Mouse (Mus musculus) midbrain, embryonic 12.5 days (tissue): Measurements from ENCODE around the gene Sec14l1. TPM values are rescaled to one million over a fixed set of nuclear protein-coding genes. Genes with fewer than 3 reads are reported as not detected.

Experiments
- ATAC-seq: fragments of 200-750 bp; cut with Nextera tagmentation; 2 replicates; pipeline ENCODE4 v1.8.0; 2017; ENCODE audit warnings: low read depth, moderate TSS enrichment, moderate library complexity; ENCODE audit not compliant: low FRiP score
- H3K27ac ChIP-seq: fragments of 300-500 bp; sonication (generic); replicated peaks from 2 replicates; pipeline ENCODE4 v1.5.1; 2016; ENCODE audit warnings: mild to moderate bottlenecking
- H3K27me3 ChIP-seq: fragments of 300-500 bp; sonication (generic); 2 replicates; pipeline ENCODE4 v1.6.1; 2016; ENCODE audit warnings: mild to moderate bottlenecking
- H3K36me3 ChIP-seq: fragments of 300-500 bp; sonication (generic); 2 replicates; pipeline ENCODE4 v1.6.1; 2016
- H3K4me1 ChIP-seq: fragments of 300-500 bp; sonication (generic); 2 replicates; pipeline ENCODE4 v1.6.1; 2016
- H3K4me2 ChIP-seq: fragments of 300-500 bp; sonication (generic); replicated peaks from 2 replicates; pipeline ENCODE4 v1.6.1; 2016; ENCODE audit warnings: mild to moderate bottlenecking, moderate library complexity
- H3K4me3 ChIP-seq: fragments of 300-500 bp; sonication (generic); 2 replicates; pipeline ENCODE4 v1.5.1; 2016; ENCODE audit warnings: mild to moderate bottlenecking
- H3K9ac ChIP-seq: fragments of 300-500 bp; sonication (generic); replicated peaks from 2 replicates; pipeline ENCODE4 v1.6.1; 2016; ENCODE audit warnings: mild to moderate bottlenecking, moderate library complexity
- H3K9me3 ChIP-seq: fragments of 300-500 bp; sonication (generic); 2 replicates; pipeline ENCODE4 v1.6.1; 2016; ENCODE audit warnings: mild to moderate bottlenecking
- WGBS: fragments of 180-500 bp; shearing (Covaris S2); methylation state at CpG from one replicate; pipeline ENCODE4 v1.1.7; 2016; 5-methylcytosine and 5-hydroxymethylcytosine counted together
- polyA plus RNA-seq: library from polyadenylated mRNA; unstranded; fragments of >200 nt; fragmentation: Nextera tagmentation; extraction: Ambion mirVana; gene quantifications from 2 replicates; pipeline ENCODE4 v1.2.1, GENCODE M21; 2016

Gene Sec14l1
- polyA plus RNA-seq, 1 experiment from 2014 or later: 63.7 TPM

GRCm38 (mm10) chr11:117104044-117104757 lies 10.8 kb upstream of the Sec14l1 start:
- WGBS: 83% methylated on average over 10 of the region's 10 CpGs
- H3K9ac ChIP-seq: no peak overlapping the region
- no peak overlapping the region for H3K27ac ChIP-seq
- no peak overlapping the region for H3K4me2 ChIP-seq
- no peak for ATAC-seq
- H3K4me3 ChIP-seq: no peak overlapping the region
- H3K9me3 ChIP-seq: no peaks in the 10 kb centered on the region
- H3K36me3 ChIP-seq: no peaks in the 10 kb centered on the region
- H3K27me3 ChIP-seq: no peaks in the 10 kb centered on the region
- H3K4me1 ChIP-seq: peaks cover 25% of the 10 kb centered on the region

- H3K4me2 ChIP-seq: no peak overlapping the region
- H3K4me3 ChIP-seq: no peak overlapping the region
- no peaks in the 10 kb centered on the region for H3K36me3 ChIP-seq
- no peak overlapping the region for H3K9ac ChIP-seq
- peaks cover 26% of the 10 kb centered on the region for H3K4me1 ChIP-seq
- no peak overlapping the region for H3K27ac ChIP-seq
- H3K9me3 ChIP-seq: no peaks in the 10 kb centered on the region
- no peaks in the 10 kb centered on the region for H3K27me3 ChIP-seq
- 77% methylated on average over 3 of the region's 3 CpGs for WGBS
- no peak for ATAC-seq
Observed at GRCm38 (mm10) chr11:117105315-117105714, 9.7 kb upstream of the Sec14l1 start.

GRCm38 (mm10) chr11:117105850-117106249 lies 9.1 kb upstream of the Sec14l1 start:
- no peak overlapping the region for H3K9ac ChIP-seq
- H3K27ac ChIP-seq: no peak overlapping the region
- peaks cover 26% of the 10 kb centered on the region for H3K4me1 ChIP-seq
- no peaks in the 10 kb centered on the region for H3K9me3 ChIP-seq
- H3K27me3 ChIP-seq: no peaks in the 10 kb centered on the region
- WGBS: 90% methylated on average over 7 of the region's 7 CpGs
- H3K4me2 ChIP-seq: no peak overlapping the region
- no peaks in the 10 kb centered on the region for H3K36me3 ChIP-seq
- no peak overlapping the region for H3K4me3 ChIP-seq
- no peak for ATAC-seq

GRCm38 (mm10) chr11:117106633-117107334 lies 8.2 kb upstream of the Sec14l1 start:
- H3K9me3 ChIP-seq: no peaks in the 10 kb centered on the region
- WGBS: 16% methylated on average over 13 of the region's 13 CpGs
- no peak overlapping the region for H3K9ac ChIP-seq
- ATAC-seq: no peak
- H3K36me3 ChIP-seq: no peaks in the 10 kb centered on the region
- no peaks in the 10 kb centered on the region for H3K27me3 ChIP-seq
- H3K4me1 ChIP-seq: peaks cover 22% of the 10 kb centered on the region
- H3K27ac ChIP-seq: peak overlapping the region; percentile 31
- H3K4me3 ChIP-seq: no peak overlapping the region
- 0 out of 2 replicates have a peak overlapping the region, but pooled peaks have one; percentile 0 for H3K4me2 ChIP-seq

GRCm38 (mm10) chr11:117107837-117108236 lies 7.1 kb upstream of the Sec14l1 start:
- H3K36me3 ChIP-seq: no peaks in the 10 kb centered on the region
- H3K27ac ChIP-seq: no peak overlapping the region
- H3K9me3 ChIP-seq: no peaks in the 10 kb centered on the region
- H3K9ac ChIP-seq: no peak overlapping the region
- 95% methylated on average over 2 of the region's 2 CpGs for WGBS
- H3K4me2 ChIP-seq: no peak overlapping the region
- H3K4me1 ChIP-seq: peaks cover 20% of the 10 kb centered on the region
- no peak overlapping the region for H3K4me3 ChIP-seq
- ATAC-seq: no peak
- H3K27me3 ChIP-seq: no peaks in the 10 kb centered on the region

GRCm38 (mm10) chr11:117108595-117108994 lies 6.4 kb upstream of the Sec14l1 start:
- WGBS: 81% methylated on average over 9 of the region's 9 CpGs
- ATAC-seq: no peak
- H3K27ac ChIP-seq: no peak overlapping the region

GRCm38 (mm10) chr11:117109179-117109954 lies 5.6 kb upstream of the Sec14l1 start:
- Histone ChIP-seq H3K4me3 (no peak overlapping the region), H3K4me1 (peaks cover 25% of the 10 kb centered on the region), H3K36me3 (no peaks in the 10 kb centered on the region), H3K27me3 (no peaks in the 10 kb centered on the region), H3K9ac (no peak overlapping the region), H3K9me3 (no peaks in the 10 kb centered on the region), H3K4me2 (no peak overlapping the region), H3K27ac (no peak overlapping the region)
- WGBS: 87% methylated on average over 12 of the region's 12 CpGs
- ATAC-seq: no peak

More at GRCm38 (mm10) chr11:117108595-117108994, 6.4 kb upstream of the Sec14l1 start:
- Histone ChIP-seq H3K4me1 (peaks cover 20% of the 10 kb centered on the region), H3K27me3 (no peaks in the 10 kb centered on the region), H3K9me3 (no peaks in the 10 kb centered on the region), H3K36me3 (no peaks in the 10 kb centered on the region), H3K4me2 (no peak overlapping the region), H3K4me3 (no peak overlapping the region), H3K9ac (no peak overlapping the region)

- H3K27me3 ChIP-seq: no peaks in the 10 kb centered on the region
- H3K36me3 ChIP-seq: no peaks in the 10 kb centered on the region
- H3K27ac ChIP-seq: no peak overlapping the region
- no peak for ATAC-seq
- no peak overlapping the region for H3K4me3 ChIP-seq
- 87% methylated on average over 11 of the region's 11 CpGs for WGBS
- H3K9me3 ChIP-seq: no peaks in the 10 kb centered on the region
- H3K4me2 ChIP-seq: no peak overlapping the region
- H3K9ac ChIP-seq: no peak overlapping the region
- H3K4me1 ChIP-seq: peaks cover 31% of the 10 kb centered on the region
Observed at GRCm38 (mm10) chr11:117111967-117112648, 2.9 kb upstream of the Sec14l1 start.

- no peaks in the 10 kb centered on the region for H3K27me3 ChIP-seq
- no peak overlapping the region for H3K27ac ChIP-seq
- peaks cover under 1% of the 10 kb centered on the region; the same call in 1 of the 2 replicates for H3K36me3 ChIP-seq
- H3K9me3 ChIP-seq: no peaks in the 10 kb centered on the region
- no peak for ATAC-seq
- no peak overlapping the region for H3K9ac ChIP-seq
- H3K4me2 ChIP-seq: no peak overlapping the region
- peaks cover 34% of the 10 kb centered on the region for H3K4me1 ChIP-seq
- H3K4me3 ChIP-seq: no peak overlapping the region
- 82% methylated on average over 3 of the region's 3 CpGs for WGBS
Observed at GRCm38 (mm10) chr11:117112649-117113051, 2.3 kb upstream of the Sec14l1 start.

GRCm38 (mm10) chr11:117113377-117113776 lies 1.6 kb upstream of the Sec14l1 start:
- Histone ChIP-seq H3K27me3 (no peaks in the 10 kb centered on the region), H3K9ac (no peak overlapping the region), H3K4me2 (no peak overlapping the region), H3K27ac (no peak overlapping the region), H3K9me3 (no peaks in the 10 kb centered on the region), H3K36me3 (peaks cover 6% of the 10 kb centered on the region; the same call in 1 of the 2 replicates), H3K4me1 (peaks cover 38% of the 10 kb centered on the region), H3K4me3 (no peak overlapping the region)
- WGBS: 90% methylated on average over 5 of the region's 5 CpGs
- ATAC-seq: no peak

- no peak for ATAC-seq
- Histone ChIP-seq H3K4me1 (peaks cover 40% of the 10 kb centered on the region), H3K9ac (peak overlapping the region; percentile 76), H3K4me3 (peak overlapping the region; percentile 78), H3K9me3 (no peaks in the 10 kb centered on the region), H3K27ac (peak overlapping the region; percentile 99), H3K36me3 (peaks cover 6% of the 10 kb centered on the region; the same call in 1 of the 2 replicates), H3K27me3 (no peaks in the 10 kb centered on the region), H3K4me2 (peak overlapping the region; percentile 81)
- WGBS: 58% methylated on average over 13 of the region's 13 CpGs
Observed at GRCm38 (mm10) chr11:117114231-117114591, 757 bp upstream of the Sec14l1 start.
